Mouse (Mus musculus) C2C12 (cell line): ENCODE measurements around the gene Fntb.

ENCODE experiments used
- CTCF ChIP-seq: IDR thresholded peaks from one replicate; pipeline ENCODE4 v1.5.1; 2011; ENCODE audit not compliant: control insufficient read depth, insufficient read depth, insufficient read length
- MYOD1 ChIP-seq: IDR thresholded peaks from one replicate; pipeline ENCODE4 v1.6.1; 2011; ENCODE audit warnings: low read depth; ENCODE audit not compliant: control insufficient read depth, insufficient read length
- MYOG ChIP-seq: IDR thresholded peaks from one replicate; pipeline ENCODE4 v1.6.1; 2011; ENCODE audit not compliant: control insufficient read depth, insufficient read length; ENCODE audit errors: extremely low read depth
- USF1 ChIP-seq: IDR thresholded peaks from one replicate; pipeline ENCODE4 v1.6.1; 2011; ENCODE audit warnings: low read depth, mild to moderate bottlenecking, control low read depth, moderate library complexity

- no peak for TF ChIP-seq CTCF
- TF ChIP-seq USF1, result no peak
- TF ChIP-seq MYOG, result no peak
- TF ChIP-seq MYOD1, result no peak
Observed at GRCm38 (mm10) chr12:76807796-76808195, 42.4 kb downstream of the Fntb start.
